Mouse (Mus musculus): Measurements from ENCODE around the gene Timmdc1. TPM values are rescaled to one million over a fixed set of nuclear protein-coding genes. Genes with fewer than 3 reads are reported as not detected.
A peak's percentile ranks its signal among the peaks of the same experiment; 100 is the strongest.

The Timmdc1 gene
- polyA plus RNA-seq, 1 experiment from 2014 or later, result 26.4 TPM

DNA sequence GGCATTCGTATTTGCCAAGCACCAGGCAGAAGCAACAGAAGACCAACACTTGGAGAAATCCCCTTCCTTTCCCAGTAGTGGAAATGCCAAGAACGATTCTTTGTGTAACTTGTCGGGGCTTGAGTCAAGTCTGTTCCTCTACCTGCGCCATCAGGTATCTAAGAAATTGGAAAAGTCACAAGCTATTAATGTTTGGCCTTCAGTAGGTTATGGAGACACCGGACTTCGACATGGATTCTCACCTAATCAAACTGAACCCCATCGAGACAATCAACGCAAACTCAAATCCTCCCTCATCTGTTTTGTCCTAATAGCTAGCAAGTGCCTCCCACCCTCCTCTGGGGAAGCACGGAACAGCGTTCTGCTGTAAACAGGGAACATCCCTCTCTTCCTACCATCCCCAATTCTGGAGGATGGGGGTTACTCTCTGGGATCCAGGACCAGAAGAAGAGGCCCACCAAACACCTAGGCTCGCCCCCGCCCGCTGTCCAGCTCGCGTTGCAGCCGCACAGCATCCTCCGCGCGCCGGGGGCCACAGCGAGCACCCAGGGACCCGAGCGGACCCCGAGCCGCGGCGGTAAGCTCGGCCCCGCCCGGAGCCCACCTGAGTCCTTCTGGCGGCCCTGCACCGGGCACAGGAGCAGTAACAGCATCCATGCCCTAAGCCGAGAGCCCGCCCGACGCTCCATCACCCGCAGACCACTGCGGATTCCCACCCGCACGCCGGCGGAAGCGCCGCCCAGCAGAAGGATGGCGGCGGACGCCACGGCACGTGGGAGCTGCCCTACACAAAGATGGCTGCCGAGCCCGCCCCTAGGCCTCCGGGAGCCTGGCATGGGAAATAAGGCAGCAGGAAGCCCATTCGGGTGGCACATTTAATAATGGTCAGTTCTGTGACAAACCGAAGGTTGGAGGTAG is 27.3 kb upstream of the Timmdc1 start, which contains the start of gene Poglut1:
TSS of gene Poglut1 (minus strand) at position 780 of the 918 bp plus-strand sequence.
- H3K4me3 ChIP-seq (ENCODE audit: low read depth, low read length), result peak within 1 kb of the TSS; percentile 90
- peak; percentile 99 for ATAC-seq
- peak within 1 kb of the TSS; percentile 63 for H3K4me2 ChIP-seq (ENCODE audit: low read length)
- peak within 1 kb of the TSS; percentile 72 for H3K27ac ChIP-seq (ENCODE audit: low read depth, low read length)
- peak within 1 kb of the TSS; percentile 96 for H3K9ac ChIP-seq (ENCODE audit: low read length)
- peak; percentile 89 for DNase-seq (ENCODE audit: low spot score)
- H3K9me3 ChIP-seq (replicated peaks; ENCODE audit: control insufficient read depth, low read length), result no peaks in the 10 kb centered on the region
- H3K4me1 ChIP-seq (ENCODE audit: control insufficient read depth, insufficient read depth, low read length), result peaks cover 15% of the 10 kb centered on the region
- WGBS, result 3% methylated on average over 54 of the region's 54 CpGs
- no peaks in the 10 kb centered on the region for H3K27me3 ChIP-seq (replicated peaks; ENCODE audit: control insufficient read depth, insufficient read depth, low read length)
- peaks cover 20% of the 10 kb centered on the region for H3K36me3 ChIP-seq (ENCODE audit: control insufficient read depth, insufficient read depth, low read length)

DNA sequence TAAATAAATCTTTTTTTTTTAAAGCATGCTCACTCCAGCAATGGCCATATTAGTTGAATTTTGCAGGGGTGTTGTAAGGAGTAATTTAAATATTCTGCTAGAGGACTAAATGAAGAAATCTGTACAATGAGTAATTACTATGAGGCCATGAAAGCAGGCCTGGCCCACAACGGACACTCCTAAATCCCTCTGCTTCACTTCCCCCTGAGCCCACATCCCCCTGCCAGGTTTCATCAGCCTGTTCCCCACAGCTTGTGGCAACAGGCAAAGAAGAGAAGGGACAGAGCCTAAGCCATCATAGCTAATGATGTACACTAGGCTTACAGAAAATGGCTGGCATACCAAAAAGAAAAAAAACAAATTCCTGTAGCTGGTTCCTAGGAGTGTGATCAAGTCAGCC is 25.5 kb upstream of the Timmdc1 start:
- 93% methylated on average over 1 of the region's 1 CpGs for WGBS

DNA sequence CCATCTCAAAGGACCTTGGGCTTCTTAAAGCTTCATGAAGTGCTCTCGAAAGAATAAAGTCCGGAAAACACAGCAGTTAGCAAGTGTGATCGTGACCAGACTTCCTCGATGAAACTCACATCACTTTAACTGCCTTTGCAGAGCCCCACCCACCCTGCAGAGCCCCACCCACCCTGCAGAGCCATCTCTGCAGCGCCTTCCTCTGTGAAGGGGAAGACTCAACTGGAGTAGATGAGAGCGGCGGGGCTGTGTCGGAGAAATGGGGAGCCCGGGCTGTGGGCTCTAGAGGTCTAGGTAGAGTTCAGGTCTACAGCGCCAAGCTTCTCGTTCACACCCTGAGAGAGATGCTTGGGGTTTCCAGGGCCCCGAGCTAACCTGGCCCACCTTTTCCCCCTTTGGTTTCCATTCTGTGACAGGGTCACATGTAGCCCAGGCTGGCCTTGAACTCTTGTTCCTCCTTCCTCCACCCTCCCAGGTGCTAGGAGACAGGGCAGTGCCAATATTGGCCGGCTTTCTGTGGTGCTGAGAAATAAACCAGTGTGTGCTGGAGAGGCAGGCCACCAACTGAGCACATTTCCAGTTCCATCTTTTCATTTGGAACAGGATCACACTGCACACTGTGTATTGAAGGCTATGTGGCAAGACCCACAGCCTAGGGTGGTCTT is 16.4 kb upstream of the Timmdc1 start:
- H3K27me3 ChIP-seq (replicated peaks; ENCODE audit: control insufficient read depth, insufficient read depth, low read length), result no peaks in the 10 kb centered on the region
- DNase-seq (ENCODE audit: low spot score) (no peak), ATAC-seq (no peak)
- no peak overlapping the region for H3K9ac ChIP-seq (ENCODE audit: low read length)
- H3K27ac ChIP-seq (ENCODE audit: low read depth, low read length), result no peak overlapping the region
- WGBS, result 93% methylated on average over 13 of the region's 13 CpGs
- no peak overlapping the region for H3K4me2 ChIP-seq (ENCODE audit: low read length)
- no peaks in the 10 kb centered on the region for H3K4me1 ChIP-seq (ENCODE audit: control insufficient read depth, insufficient read depth, low read length)
- no peaks in the 10 kb centered on the region for H3K9me3 ChIP-seq (replicated peaks; ENCODE audit: control insufficient read depth, low read length)
- peaks cover 89% of the 10 kb centered on the region for H3K36me3 ChIP-seq (ENCODE audit: control insufficient read depth, insufficient read depth, low read length)
- H3K4me3 ChIP-seq (ENCODE audit: low read depth, low read length), result no peak overlapping the region

More for the DNA sequence above, 25.5 kb upstream of the Timmdc1 start:
- ATAC-seq (no peak), DNase-seq (ENCODE audit: low spot score) (no peak)
- Histone ChIP-seq H3K4me1 (ENCODE audit: control insufficient read depth, insufficient read depth, low read length) (peaks cover 15% of the 10 kb centered on the region), H3K9ac (ENCODE audit: low read length) (no peak overlapping the region), H3K27ac (ENCODE audit: low read depth, low read length) (no peak overlapping the region), H3K4me3 (ENCODE audit: low read depth, low read length) (no peak overlapping the region), H3K4me2 (ENCODE audit: low read length) (peak overlapping the region; percentile 63; the same call in 1 of the 2 replicates), H3K27me3 (replicated peaks; ENCODE audit: control insufficient read depth, insufficient read depth, low read length) (no peaks in the 10 kb centered on the region), H3K36me3 (ENCODE audit: control insufficient read depth, insufficient read depth, low read length) (peaks cover 33% of the 10 kb centered on the region), H3K9me3 (replicated peaks; ENCODE audit: control insufficient read depth, low read length) (no peaks in the 10 kb centered on the region)

DNA sequence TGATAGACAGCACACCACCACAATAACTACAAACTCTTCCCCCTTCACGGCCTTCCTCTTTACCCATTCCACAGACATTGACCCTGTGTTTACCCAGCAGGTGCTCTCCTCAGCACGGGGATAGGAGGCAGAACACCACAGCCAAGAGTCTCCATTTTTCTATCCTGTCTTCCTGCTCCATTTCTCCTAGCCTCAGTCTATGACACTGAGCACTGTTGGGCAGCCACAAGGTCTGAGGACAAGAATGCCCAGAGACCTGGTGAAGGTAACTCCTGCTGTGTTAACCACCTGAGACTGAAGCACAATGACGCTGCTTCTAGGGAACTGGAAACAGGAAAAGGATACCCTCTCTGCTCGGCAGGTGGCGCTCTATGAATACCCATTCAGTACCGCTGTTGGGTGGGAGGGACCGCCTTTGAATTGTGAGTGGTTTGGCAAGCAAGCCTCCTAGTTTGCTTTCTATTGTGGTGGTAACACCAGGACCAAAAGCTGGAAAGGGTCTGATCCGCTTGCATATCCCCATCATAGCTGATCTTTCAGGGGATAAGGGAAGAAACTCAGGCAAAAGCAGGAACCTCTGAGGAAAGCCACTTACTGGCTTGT is 14.2 kb upstream of the Timmdc1 start:
- Histone ChIP-seq H3K4me1 (ENCODE audit: control insufficient read depth, insufficient read depth, low read length) (no peaks in the 10 kb centered on the region), H3K27me3 (replicated peaks; ENCODE audit: control insufficient read depth, insufficient read depth, low read length) (no peaks in the 10 kb centered on the region), H3K4me3 (ENCODE audit: low read depth, low read length) (no peak overlapping the region), H3K36me3 (ENCODE audit: control insufficient read depth, insufficient read depth, low read length) (peaks cover 91% of the 10 kb centered on the region), H3K27ac (ENCODE audit: low read depth, low read length) (no peak overlapping the region), H3K9me3 (replicated peaks; ENCODE audit: control insufficient read depth, low read length) (no peaks in the 10 kb centered on the region), H3K4me2 (ENCODE audit: low read length) (no peak overlapping the region), H3K9ac (ENCODE audit: low read length) (no peak overlapping the region; the same call in 1 of the 2 replicates)
- WGBS, result 39% methylated on average over 8 of the region's 8 CpGs
- DNase-seq (ENCODE audit: low spot score) (peak; percentile 85), ATAC-seq (peak; percentile 71)

DNA sequence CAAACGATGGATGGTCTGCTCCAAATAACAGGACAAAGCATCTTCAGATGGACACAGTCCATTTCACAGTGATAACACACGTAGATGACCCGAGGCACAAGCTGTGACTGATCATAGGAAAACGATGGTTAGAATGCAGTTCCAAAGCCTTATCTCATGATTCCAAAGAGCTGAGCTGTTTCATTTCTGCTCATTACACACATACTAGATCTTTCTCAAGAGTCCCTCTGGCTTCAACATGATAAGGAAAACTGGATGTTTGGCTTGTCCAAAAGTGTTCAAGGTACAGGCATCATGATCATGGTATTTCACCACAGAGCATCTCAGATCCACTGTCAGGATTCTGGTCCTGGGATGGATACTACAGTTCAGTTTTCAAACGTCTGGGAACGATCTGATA is 3.8 kb upstream of the Timmdc1 start:
- H3K9ac ChIP-seq (ENCODE audit: low read length), result no peak overlapping the region
- no peaks in the 10 kb centered on the region for H3K9me3 ChIP-seq (replicated peaks; ENCODE audit: control insufficient read depth, low read length)
- H3K4me2 ChIP-seq (ENCODE audit: low read length), result no peak overlapping the region
- H3K4me3 ChIP-seq (ENCODE audit: low read depth, low read length), result no peak overlapping the region
- peaks cover 10% of the 10 kb centered on the region for H3K4me1 ChIP-seq (ENCODE audit: control insufficient read depth, insufficient read depth, low read length)
- no peak overlapping the region for H3K27ac ChIP-seq (ENCODE audit: low read depth, low read length)
- H3K27me3 ChIP-seq (replicated peaks; ENCODE audit: control insufficient read depth, insufficient read depth, low read length), result no peaks in the 10 kb centered on the region
- whole genome bisulfite sequencing, result 93% methylated on average over 6 of the region's 6 CpGs
- peaks cover 70% of the 10 kb centered on the region for H3K36me3 ChIP-seq (ENCODE audit: control insufficient read depth, insufficient read depth, low read length)
- no peak for ATAC-seq
- DNase-seq (ENCODE audit: low spot score), result no peak

DNA sequence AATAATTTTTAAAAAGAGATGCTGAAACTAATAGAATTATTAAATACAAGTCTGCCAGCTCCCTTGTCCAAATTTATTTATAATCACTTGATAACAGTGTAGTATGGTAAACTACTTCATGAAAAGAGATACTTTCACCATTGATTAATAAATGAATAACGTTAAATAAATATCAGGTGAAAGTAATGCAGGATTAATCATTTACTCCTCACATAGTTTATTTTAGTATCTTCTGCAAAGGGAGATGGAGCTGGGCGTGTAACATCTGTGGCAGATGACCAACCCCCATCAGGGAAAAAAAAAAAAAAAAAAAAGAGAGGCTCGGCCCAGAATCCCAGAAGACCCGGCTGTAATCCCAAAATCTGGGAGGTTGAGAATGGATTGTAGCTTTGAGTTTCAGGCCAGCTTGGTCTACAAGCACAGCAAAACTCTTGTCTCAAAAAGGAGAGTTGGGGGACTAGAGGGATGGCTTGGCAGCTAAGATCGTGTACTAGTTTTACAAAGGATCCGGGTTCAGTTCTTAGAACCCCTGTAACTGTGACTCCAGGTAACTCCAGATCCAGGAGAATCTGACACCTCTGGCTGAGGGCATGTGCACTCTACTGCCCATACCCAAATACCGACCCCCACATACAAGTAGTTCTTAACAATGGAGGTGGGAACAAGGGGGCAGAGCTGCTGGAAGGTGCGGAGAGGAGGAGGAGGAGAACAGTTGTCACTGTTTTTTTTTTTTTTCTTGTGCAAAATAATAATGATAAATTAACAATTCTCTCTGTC is 1.1 kb downstream of the Timmdc1 start:
- Histone ChIP-seq H3K27me3 (replicated peaks; ENCODE audit: control insufficient read depth, insufficient read depth, low read length) (no peaks in the 10 kb centered on the region), H3K36me3 (ENCODE audit: control insufficient read depth, insufficient read depth, low read length) (peaks cover 35% of the 10 kb centered on the region), H3K4me2 (ENCODE audit: low read length) (peak overlapping the region; percentile 64), H3K4me1 (ENCODE audit: control insufficient read depth, insufficient read depth, low read length) (peaks cover 11% of the 10 kb centered on the region), H3K27ac (ENCODE audit: low read depth, low read length) (no peak overlapping the region), H3K4me3 (ENCODE audit: low read depth, low read length) (peak overlapping the region; percentile 95), H3K9me3 (replicated peaks; ENCODE audit: control insufficient read depth, low read length) (no peaks in the 10 kb centered on the region), H3K9ac (ENCODE audit: low read length) (peak overlapping the region; percentile 94)
- DNase-seq (ENCODE audit: low spot score), result no peak
- no peak for ATAC-seq
- WGBS, result 35% methylated on average over 8 of the region's 8 CpGs

DNA sequence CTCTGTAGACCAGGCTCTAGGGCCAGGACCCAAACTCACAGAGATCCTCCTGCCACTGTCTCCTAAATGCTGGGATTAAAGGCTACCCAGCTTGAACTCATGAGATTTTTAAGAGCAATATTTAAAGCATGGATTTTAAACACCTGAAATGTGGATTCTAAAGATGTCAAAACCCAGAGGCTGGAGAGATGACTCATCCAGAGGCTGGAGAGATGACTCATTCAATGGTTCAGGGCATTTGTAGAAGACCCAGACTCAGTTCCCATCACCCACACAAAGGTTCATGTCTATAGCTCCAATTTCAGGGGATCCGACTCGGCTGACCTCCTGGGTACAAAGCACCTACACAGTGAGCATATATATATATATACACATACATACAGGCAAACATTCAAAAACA is 3.3 kb downstream of the Timmdc1 start:
- whole genome bisulfite sequencing, result 98% methylated on average over 2 of the region's 2 CpGs
- no peak overlapping the region for H3K9ac ChIP-seq (ENCODE audit: low read length)

DNA sequence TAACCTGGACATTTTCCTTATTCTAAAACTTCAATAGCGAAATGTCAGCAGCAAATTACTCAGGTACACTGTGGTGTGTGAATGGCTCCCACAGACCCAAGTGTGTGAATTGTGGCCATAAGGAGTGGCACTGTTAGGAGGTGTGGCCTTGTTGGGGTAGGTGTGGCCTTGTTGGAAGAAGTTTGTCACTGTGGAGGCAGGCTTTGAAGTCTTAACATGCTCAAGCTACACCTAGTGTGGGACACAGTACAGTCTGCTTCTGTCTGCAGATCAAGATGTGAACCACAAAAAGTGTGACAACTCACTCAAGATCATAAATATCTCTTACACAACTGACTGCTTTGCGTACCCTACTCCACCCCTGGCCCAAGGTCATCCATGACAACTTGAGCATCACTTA is 11.6 kb downstream of the Timmdc1 start:
- no peaks in the 10 kb centered on the region for H3K4me1 ChIP-seq (ENCODE audit: control insufficient read depth, insufficient read depth, low read length)
- H3K9me3 ChIP-seq (replicated peaks; ENCODE audit: control insufficient read depth, low read length), result no peaks in the 10 kb centered on the region
- no peaks in the 10 kb centered on the region for H3K27me3 ChIP-seq (replicated peaks; ENCODE audit: control insufficient read depth, insufficient read depth, low read length)
- H3K27ac ChIP-seq (ENCODE audit: low read depth, low read length), result no peak overlapping the region
- H3K36me3 ChIP-seq (ENCODE audit: control insufficient read depth, insufficient read depth, low read length), result peaks cover 71% of the 10 kb centered on the region
- no peak overlapping the region for H3K4me2 ChIP-seq (ENCODE audit: low read length)
- no peak for DNase-seq (ENCODE audit: low spot score)
- no peak overlapping the region for H3K9ac ChIP-seq (ENCODE audit: low read length)
- no peak overlapping the region for H3K4me3 ChIP-seq (ENCODE audit: low read depth, low read length)
- WGBS, result 96% methylated on average over 2 of the region's 2 CpGs
- no peak for ATAC-seq

More for the DNA sequence above, 3.3 kb downstream of the Timmdc1 start:
- Histone ChIP-seq H3K27ac (ENCODE audit: low read depth, low read length) (no peak overlapping the region), H3K4me1 (ENCODE audit: control insufficient read depth, insufficient read depth, low read length) (peaks cover 11% of the 10 kb centered on the region), H3K9me3 (replicated peaks; ENCODE audit: control insufficient read depth, low read length) (no peaks in the 10 kb centered on the region), H3K27me3 (replicated peaks; ENCODE audit: control insufficient read depth, insufficient read depth, low read length) (no peaks in the 10 kb centered on the region), H3K4me2 (ENCODE audit: low read length) (no peak overlapping the region), H3K36me3 (ENCODE audit: control insufficient read depth, insufficient read depth, low read length) (peaks cover 32% of the 10 kb centered on the region), H3K4me3 (ENCODE audit: low read depth, low read length) (no peak overlapping the region)
- ATAC-seq (no peak), DNase-seq (ENCODE audit: low spot score) (no peak)

All from forebrain, embryonic 14.5 days (tissue).